Mouse (Mus musculus): ENCODE measurements around the gene Atf6.

The Atf6 gene

DNA sequence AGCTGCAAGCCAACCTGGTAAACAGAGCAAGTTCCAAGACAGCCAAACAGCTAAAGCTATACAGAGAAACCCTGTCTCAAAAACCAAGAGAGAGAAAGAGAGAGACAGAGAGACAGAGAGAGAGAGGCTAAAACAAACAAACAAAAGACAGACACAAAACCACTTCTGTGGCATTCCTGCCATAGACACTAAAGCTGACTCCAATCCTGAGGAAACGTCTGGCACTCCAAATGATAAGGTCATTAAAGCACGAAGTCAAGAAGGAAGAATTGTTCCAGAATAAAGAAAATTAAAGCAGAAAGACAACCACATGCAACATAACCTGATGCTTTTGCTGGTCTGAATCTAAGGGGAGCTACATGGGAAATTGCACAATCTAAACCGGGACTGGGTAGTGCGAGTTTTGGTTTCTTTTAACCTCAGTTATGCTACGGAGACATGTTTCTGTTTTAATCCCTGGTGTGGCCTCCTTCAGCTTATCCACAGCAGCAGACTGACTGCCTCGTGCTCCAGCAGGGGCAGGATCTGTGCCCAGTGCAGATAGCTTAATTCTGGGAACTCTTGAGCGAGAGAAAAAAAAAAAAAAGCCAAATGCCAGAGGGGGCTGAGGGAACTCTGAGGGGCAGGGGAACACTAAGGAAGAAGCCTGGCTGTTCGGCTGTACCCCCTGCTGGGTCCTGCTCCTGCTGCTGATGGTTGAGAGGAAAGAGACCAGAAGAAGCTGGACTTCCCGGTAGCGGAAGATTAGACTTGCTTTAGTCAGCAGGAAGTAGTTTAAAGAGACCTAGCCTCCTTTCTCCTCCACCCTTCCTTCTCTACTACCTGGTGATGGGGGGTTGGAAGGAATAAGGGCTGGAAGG is 21.9 kb downstream of the Atf6 start:
- DNase-seq (ENCODE audit: low read depth, low spot score), result no peak

GRCm38 (mm10) chr1:170844380-170844779 is 23.2 kb downstream of the Atf6 start:
- DNase-seq (ENCODE audit: low read depth, low spot score), result peak; percentile 44

DNA sequence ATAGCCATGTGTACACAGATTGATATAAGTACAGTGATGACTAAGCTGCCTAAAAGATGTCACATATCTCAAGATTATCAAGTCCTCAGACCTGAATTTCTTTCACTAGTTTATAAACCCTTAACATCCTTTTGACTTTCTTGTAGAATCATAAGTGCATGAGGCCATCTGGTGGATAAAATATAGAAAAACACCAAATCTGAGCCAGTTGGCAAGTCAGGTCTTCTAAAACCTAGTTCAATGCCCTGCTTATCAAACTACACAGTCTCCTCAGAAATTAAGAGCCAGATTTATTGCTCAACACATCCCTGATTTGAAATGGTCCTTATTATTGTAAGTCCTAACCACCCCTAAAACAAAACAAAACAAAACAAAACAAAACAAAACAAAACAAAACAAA is 27.9 kb downstream of the Atf6 start:
- DNase-seq (ENCODE audit: low read depth, low spot score), result peak; percentile 52

DNA sequence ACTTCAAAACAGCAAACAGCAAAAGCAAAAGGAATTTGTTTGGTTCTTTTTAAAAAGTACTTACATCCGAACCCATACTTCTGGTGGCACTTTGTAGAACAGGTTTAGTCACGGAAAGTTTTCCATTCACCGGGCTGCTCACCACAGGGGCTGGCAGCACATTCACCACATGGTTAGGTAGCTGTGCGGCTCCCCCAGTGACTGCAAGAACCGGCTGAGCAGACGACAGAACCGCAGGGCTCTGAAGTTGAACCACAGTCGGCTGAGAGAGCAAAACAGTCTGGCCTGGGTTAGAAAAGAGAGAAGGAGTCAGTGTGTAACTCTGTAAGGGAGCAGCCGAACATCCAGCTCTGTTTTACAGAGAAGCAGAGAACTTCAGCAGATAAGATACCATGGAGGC is 32.8 kb downstream of the Atf6 start:
- DNase-seq (ENCODE audit: low read depth, low spot score), result no peak

- DNase-seq (ENCODE audit: low read depth, low spot score), result no peak
These were observed 37.8 kb downstream of the Atf6 start for GRCm38 (mm10) chr1:170829781-170830180.

DNA sequence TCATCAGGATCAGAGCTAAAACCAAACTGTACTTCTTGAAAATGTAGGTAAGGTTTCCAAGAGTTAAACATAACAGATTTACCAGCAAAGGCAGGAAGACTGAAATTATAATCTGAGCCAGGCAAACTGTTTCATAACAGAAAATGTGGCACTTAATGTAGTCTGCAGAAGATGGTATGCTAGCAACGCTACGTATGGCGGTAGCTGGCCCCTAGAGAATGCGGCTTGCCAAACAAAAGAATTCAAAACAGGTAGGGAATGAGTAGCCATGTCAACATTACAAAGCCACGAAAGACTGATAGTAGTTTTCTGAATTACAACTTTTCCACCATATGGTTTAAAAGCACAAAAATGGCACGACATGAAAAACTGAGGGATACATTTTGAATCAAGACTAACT is 38.2 kb downstream of the Atf6 start:
- no peak for DNase-seq (ENCODE audit: low read depth, low spot score)

DNA sequence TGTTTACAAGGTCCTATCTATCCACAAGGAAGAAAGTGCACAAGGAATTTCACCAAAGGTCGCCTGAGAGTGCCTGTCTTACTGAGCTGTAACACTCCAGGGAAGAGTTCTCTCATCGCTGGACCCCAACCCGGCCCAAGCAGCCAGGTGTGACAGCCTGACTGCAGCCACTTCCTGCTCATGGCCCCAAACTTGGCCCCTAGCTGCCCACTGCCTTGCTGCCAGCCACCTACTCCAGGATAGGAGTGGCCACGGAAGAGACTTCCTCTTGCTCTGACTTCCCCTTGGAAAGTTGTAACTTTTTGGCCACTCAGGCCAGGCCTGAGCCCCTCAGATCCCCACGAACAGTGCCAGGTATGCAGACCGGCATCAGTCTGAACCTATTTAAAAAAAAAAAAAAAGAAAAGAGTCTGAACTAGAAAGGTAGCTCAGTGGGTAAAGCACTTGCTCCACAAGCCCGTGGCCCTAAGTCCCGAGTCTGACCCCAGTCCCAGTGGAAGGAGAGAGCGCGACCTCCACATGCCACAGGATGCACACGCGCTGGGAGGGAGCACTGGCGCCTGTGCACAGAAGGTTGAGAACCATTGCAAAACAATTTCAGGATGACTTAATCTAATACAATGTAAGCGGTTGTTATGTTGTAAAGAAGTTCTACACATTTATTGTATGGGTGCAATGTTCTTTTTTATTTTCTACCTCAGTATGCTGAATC is 47.3 kb downstream of the Atf6 start:
- no peak for DNase-seq (ENCODE audit: low read depth, low spot score)

- DNase-seq (ENCODE audit: low read depth, low spot score), result no peak
These were observed 52.1 kb downstream of the Atf6 start for GRCm38 (mm10) chr1:170815287-170816004.

DNA sequence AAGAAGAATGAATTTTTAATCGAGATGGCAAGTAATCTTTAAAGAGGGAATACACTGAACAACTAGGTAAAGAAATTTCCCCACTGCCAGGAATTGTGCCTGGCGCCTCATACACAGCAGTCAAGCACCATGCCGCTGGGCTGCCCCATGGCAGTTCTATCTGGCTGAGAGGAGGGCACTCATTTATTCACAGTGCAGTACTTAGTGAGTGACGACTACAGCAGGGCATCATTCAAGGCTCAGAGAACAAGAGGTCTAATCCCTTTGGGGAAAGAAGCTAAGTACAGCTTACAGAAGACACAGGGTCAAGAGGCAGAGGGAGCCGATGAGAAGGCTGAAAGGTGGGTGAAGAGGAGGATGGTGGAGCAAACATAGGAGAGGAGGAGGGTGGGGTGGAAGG is 54.7 kb downstream of the Atf6 start:
- no peak for DNase-seq (ENCODE audit: low read depth, low spot score)

- no peak for DNase-seq (ENCODE audit: low read depth, low spot score)
These were observed 59.8 kb downstream of the Atf6 start for GRCm38 (mm10) chr1:170807600-170808270.

- DNase-seq (ENCODE audit: low read depth, low spot score), result no peak
These were observed 62.9 kb downstream of the Atf6 start for GRCm38 (mm10) chr1:170804721-170805120.

- DNase-seq (ENCODE audit: low read depth, low spot score), result no peak
These were observed 64.9 kb downstream of the Atf6 start for GRCm38 (mm10) chr1:170802669-170803068.

GRCm38 (mm10) chr1:170800694-170801093 is 66.9 kb downstream of the Atf6 start:
- DNase-seq (ENCODE audit: low read depth, low spot score), result peak; percentile 74

DNA sequence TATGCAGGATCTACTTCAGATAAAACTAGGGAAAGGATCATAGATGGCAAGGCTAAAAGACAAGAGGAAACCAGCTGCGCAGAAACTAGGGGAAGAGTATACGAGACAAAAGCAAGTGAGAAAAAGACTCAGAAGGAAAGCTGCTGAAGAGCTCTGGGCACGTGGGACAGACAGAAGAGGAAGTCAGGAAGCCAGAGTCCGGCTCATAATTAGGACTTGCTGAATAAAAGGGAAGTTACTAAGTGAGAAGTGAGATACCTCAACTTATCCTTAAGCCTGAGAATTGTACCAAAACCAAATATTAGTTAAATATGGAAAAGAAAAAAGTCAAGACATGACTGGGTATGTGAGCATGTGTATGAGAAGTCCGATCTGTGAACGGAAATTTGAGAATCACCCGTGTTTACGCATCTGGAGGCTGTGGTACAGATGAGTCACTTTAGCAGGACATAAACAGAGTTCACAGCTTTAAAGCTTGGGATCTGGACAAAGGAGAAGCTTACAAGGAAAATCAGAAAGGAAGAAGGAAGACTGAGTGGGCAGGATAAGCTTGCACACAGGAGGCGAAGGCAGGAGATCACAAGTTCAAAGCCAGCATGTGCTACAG is 71.7 kb downstream of the Atf6 start:
- DNase-seq (ENCODE audit: low read depth, low spot score), result peak; percentile 80

DNA sequence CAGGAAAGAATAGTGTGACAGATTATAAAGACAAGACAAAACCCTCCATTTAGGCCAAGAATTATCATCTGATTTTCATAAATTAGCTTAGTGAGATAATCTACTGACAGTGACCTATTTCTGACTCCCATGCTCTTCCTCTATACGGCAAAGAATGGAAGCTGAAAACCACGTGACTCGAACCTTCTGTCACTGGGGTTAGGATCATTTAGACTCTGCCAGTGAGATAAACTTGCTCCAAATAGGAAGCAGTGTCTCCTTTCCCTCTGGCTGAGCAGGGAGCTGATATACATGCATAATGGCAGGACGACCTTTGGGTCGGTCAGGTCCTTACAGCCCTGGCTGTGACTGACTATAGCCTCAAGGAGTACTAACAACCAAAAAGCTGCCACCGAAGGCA is 76.0 kb downstream of the Atf6 start:
- no peak for DNase-seq (ENCODE audit: low read depth, low spot score)

- no peak for DNase-seq (ENCODE audit: low read depth, low spot score)
These were observed 76.6 kb downstream of the Atf6 start for GRCm38 (mm10) chr1:170791001-170791400.

- DNase-seq (ENCODE audit: low read depth, low spot score), result no peak
These were observed 79.9 kb downstream of the Atf6 start for GRCm38 (mm10) chr1:170787643-170788042.

DNA sequence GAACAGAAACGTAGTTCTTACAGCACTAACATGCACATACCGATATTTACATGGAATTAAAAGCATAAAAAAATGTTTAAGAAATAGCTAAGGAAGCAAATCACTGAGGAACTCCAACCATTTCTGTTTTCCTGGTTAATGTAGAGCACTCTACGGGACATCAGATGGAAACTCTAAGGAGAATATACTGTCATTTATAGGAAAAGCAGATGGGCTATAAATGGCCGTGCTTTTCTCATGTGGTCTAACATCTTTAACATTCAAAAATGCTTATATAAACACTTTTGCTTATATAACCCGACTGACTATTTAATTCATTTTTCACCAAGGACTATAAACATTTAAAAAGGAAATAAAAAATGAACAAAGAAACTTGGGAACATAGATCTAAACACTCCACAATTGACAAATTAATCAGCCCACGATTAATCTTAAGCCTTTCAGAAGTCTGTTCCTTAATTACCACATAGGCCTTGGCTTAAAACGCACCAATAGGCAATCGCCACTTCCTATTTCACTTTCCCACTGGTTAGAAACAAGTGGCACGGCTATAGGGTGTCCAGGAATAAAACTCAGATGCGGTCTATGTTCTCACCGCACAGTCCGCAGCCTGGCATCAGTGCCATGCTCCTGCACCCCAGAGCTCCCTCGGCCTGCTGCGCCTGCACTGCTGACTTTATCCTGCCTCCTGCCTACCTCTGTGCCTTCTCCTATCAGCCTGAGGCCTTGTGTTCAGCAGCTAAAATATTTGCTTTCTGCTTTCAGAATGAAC is 80.8 kb downstream of the Atf6 start:
- no peak for DNase-seq (ENCODE audit: low read depth, low spot score)

GRCm38 (mm10) chr1:170777688-170778087 is 89.9 kb downstream of the Atf6 start:
- DNase-seq (ENCODE audit: low read depth, low spot score), result no peak

DNA sequence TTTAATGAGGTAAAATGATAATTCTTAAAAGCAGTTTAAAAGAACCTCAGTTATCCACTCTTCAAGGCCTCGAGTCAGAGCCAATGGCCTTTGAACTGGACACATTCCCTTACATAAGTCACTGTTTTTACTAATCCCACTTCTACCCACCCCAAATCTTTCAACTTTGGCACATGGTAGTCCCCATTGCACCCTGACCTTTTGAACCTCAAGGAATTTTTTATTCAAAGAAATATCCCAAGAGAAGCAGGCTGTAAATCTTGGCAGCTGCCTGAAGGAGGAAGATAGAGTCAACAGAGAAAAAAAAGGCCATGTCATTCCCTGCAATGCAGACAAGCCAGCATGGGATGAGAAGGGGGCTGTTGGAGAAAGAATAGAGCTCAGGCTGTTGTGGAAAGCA is 93.1 kb downstream of the Atf6 start:
- DNase-seq (ENCODE audit: low read depth, low spot score), result no peak

DNA sequence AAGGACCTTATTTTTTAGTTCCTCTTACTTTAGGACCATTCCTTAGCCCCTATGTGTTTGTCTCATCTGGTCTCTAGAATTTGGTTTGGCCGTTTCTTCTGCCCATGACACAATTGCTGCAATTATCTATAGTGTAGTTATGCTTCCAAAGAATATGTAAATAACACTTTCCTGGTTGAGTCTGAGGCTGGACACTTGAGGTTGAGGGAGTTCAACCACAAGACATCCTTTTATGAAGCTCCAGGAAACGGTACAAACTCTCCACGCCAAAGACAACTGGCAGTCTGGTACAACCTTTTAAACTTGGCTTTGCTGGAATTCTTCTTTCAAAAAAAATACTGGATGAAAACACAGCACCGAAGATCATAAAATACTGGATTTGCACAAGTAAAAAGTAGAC is 94.1 kb downstream of the Atf6 start:
- DNase-seq (ENCODE audit: low read depth, low spot score), result no peak
